Mouse (Mus musculus): ENCODE data around the gene Eps8l2. TPM values are rescaled to one million over a fixed set of nuclear protein-coding genes. Genes with fewer than 3 reads are reported as not detected.

Gene Eps8l2
- polyA plus RNA-seq, 1 experiment from 2014 or later, result 3.4 TPM

DNA sequence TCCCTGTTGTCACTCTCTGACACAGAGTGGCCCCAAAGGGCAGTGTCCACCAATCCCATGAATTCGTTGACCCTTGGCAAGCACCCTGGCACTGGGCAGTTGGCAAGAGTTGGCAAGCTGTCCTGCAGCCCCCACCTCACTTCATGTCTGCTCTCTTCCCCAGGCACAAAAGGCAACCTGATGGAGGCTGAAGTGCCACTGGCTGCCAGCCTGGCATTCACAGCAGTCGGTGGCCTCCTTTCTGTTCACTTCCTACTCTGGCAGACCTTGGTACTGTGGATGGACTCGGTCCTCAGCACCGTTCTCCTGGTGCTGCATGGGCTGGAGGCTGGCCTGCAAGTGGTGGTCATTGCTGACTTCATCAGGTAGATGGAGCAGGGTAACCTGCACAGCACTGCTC lies 3.0 kb upstream of the Eps8l2 start:
- DNase-seq (ENCODE audit: low spot score) (no peak), ATAC-seq (replicated peaks; ENCODE audit: insufficient number of reproducible peaks, low FRiP score, low TSS enrichment, low read depth) (no peak)
- Histone ChIP-seq H3K4me3 (ENCODE audit: low read depth, low read length) (no peak overlapping the region), H3K27me3 (ENCODE audit: control insufficient read depth, insufficient read depth, low read length) (no peaks in the 10 kb centered on the region), H3K27ac (replicated peaks; ENCODE audit: low read depth, low read length) (no peak overlapping the region), H3K9ac (replicated peaks; ENCODE audit: low read length) (no peak overlapping the region), H3K4me1 (ENCODE audit: control insufficient read depth, insufficient read depth, low read length) (no peaks in the 10 kb centered on the region; the same call in 1 of the 2 replicates), H3K36me3 (replicated peaks; ENCODE audit: control insufficient read depth, insufficient read depth, low read depth, low read length) (peaks cover 4% of the 10 kb centered on the region; the same call in 1 of the 2 replicates), H3K4me2 (ENCODE audit: low read depth, low read length) (no peak overlapping the region), H3K9me3 (replicated peaks; ENCODE audit: control insufficient read depth, low read length) (no peaks in the 10 kb centered on the region)
- 92% methylated on average over 4 of the region's 4 CpGs for WGBS

DNA sequence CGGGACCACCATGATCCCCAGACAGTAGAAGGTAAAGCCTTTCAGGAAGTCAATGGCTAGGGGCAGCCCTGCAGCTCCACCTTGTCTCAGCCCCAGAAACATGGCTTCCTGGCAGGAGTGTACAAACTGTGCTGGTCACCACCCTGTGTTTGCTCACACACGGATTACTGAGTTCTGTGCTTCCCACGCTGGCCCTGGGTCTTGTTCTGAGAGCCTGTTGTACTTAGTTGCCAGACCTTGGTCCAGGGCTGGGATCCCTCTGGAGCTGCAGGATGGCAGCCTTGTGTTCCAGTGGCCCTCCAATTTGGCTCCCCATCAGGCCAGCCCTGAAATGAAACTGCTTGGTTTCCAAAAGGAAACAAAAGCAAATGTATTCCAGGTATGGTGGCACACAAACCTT lies 2.4 kb upstream of the Eps8l2 start:
- Histone ChIP-seq H3K36me3 (replicated peaks; ENCODE audit: control insufficient read depth, insufficient read depth, low read depth, low read length) (peaks cover 4% of the 10 kb centered on the region; the same call in 1 of the 2 replicates), H3K9ac (replicated peaks; ENCODE audit: low read length) (no peak overlapping the region), H3K4me1 (ENCODE audit: control insufficient read depth, insufficient read depth, low read length) (no peaks in the 10 kb centered on the region; the same call in 1 of the 2 replicates), H3K27me3 (ENCODE audit: control insufficient read depth, insufficient read depth, low read length) (no peaks in the 10 kb centered on the region), H3K4me3 (ENCODE audit: low read depth, low read length) (no peak overlapping the region), H3K27ac (replicated peaks; ENCODE audit: low read depth, low read length) (no peak overlapping the region), H3K9me3 (replicated peaks; ENCODE audit: control insufficient read depth, low read length) (no peaks in the 10 kb centered on the region), H3K4me2 (ENCODE audit: low read depth, low read length) (no peak overlapping the region)
- 80% methylated on average over 3 of the region's 3 CpGs for WGBS
- no peak for DNase-seq (ENCODE audit: low spot score)
- no peak for ATAC-seq (replicated peaks; ENCODE audit: insufficient number of reproducible peaks, low FRiP score, low TSS enrichment, low read depth)

GRCm38 (mm10) chr7:141337716-141338416 lies 814 bp upstream of the Eps8l2 start:
- DNase-seq (ENCODE audit: low spot score) (no peak), ATAC-seq (replicated peaks; ENCODE audit: insufficient number of reproducible peaks, low FRiP score, low TSS enrichment, low read depth) (peak; percentile 16; the same call in 1 of the 2 replicates)
- H3K4me2 ChIP-seq (ENCODE audit: low read depth, low read length), result no peak overlapping the region
- H3K36me3 ChIP-seq (replicated peaks; ENCODE audit: control insufficient read depth, insufficient read depth, low read depth, low read length), result peaks cover 4% of the 10 kb centered on the region; the same call in 1 of the 2 replicates
- no peaks in the 10 kb centered on the region for H3K9me3 ChIP-seq (replicated peaks; ENCODE audit: control insufficient read depth, low read length)
- H3K4me1 ChIP-seq (ENCODE audit: control insufficient read depth, insufficient read depth, low read length), result no peaks in the 10 kb centered on the region; the same call in 1 of the 2 replicates
- H3K4me3 ChIP-seq (ENCODE audit: low read depth, low read length), result no peak overlapping the region
- H3K27me3 ChIP-seq (ENCODE audit: control insufficient read depth, insufficient read depth, low read length), result no peaks in the 10 kb centered on the region
- H3K27ac ChIP-seq (replicated peaks; ENCODE audit: low read depth, low read length), result no peak overlapping the region
- 76% methylated on average over 3 of the region's 3 CpGs for WGBS
- no peak overlapping the region for H3K9ac ChIP-seq (replicated peaks; ENCODE audit: low read length)

GRCm38 (mm10) chr7:141339215-141339920 lies 688 bp downstream of the Eps8l2 start:
- Histone ChIP-seq H3K4me1 (ENCODE audit: control insufficient read depth, insufficient read depth, low read length) (no peaks in the 10 kb centered on the region; the same call in 1 of the 2 replicates), H3K4me3 (ENCODE audit: low read depth, low read length) (0 out of 2 replicates have a peak overlapping the region, but pooled peaks have one; percentile 6), H3K27me3 (ENCODE audit: control insufficient read depth, insufficient read depth, low read length) (no peaks in the 10 kb centered on the region), H3K9me3 (replicated peaks; ENCODE audit: control insufficient read depth, low read length) (no peaks in the 10 kb centered on the region), H3K36me3 (replicated peaks; ENCODE audit: control insufficient read depth, insufficient read depth, low read depth, low read length) (no peaks in the 10 kb centered on the region), H3K4me2 (ENCODE audit: low read depth, low read length) (peak overlapping the region; percentile 36; the same call in 1 of the 2 replicates), H3K27ac (replicated peaks; ENCODE audit: low read depth, low read length) (no peak overlapping the region), H3K9ac (replicated peaks; ENCODE audit: low read length) (peak overlapping the region; percentile 37; the same call in 1 of the 2 replicates)
- WGBS, result 36% methylated on average over 20 of the region's 20 CpGs
- DNase-seq (ENCODE audit: low spot score) (no peak), ATAC-seq (replicated peaks; ENCODE audit: insufficient number of reproducible peaks, low FRiP score, low TSS enrichment, low read depth) (no peak)

DNA sequence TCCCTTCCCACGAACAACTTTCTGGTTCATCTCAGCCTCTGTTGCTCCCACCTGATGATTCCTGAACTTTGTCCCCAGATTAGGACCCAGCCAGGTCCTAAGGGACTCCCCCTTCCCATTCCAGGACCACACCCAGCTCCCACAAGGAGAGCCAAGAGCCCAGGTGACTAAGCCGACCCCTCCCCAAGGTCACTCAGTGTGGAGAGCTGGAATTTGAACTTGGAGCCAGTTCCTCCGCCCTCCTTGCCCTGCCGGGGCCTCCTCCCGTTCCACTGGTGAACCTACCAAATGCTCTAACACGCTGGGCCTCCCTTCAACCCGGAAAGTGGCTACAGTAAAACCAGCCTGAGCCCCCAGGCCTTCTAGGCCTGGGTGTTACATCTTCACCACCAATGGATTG lies 1.3 kb downstream of the Eps8l2 start:
- Histone ChIP-seq H3K27ac (replicated peaks; ENCODE audit: low read depth, low read length) (no peak overlapping the region), H3K4me3 (ENCODE audit: low read depth, low read length) (no peak overlapping the region), H3K9ac (replicated peaks; ENCODE audit: low read length) (no peak overlapping the region), H3K36me3 (replicated peaks; ENCODE audit: control insufficient read depth, insufficient read depth, low read depth, low read length) (no peaks in the 10 kb centered on the region), H3K4me1 (ENCODE audit: control insufficient read depth, insufficient read depth, low read length) (no peaks in the 10 kb centered on the region; the same call in 1 of the 2 replicates), H3K9me3 (replicated peaks; ENCODE audit: control insufficient read depth, low read length) (no peaks in the 10 kb centered on the region), H3K4me2 (ENCODE audit: low read depth, low read length) (no peak overlapping the region), H3K27me3 (ENCODE audit: control insufficient read depth, insufficient read depth, low read length) (no peaks in the 10 kb centered on the region)
- ATAC-seq (replicated peaks; ENCODE audit: insufficient number of reproducible peaks, low FRiP score, low TSS enrichment, low read depth), result no peak
- no peak for DNase-seq (ENCODE audit: low spot score)
- 85% methylated on average over 7 of the region's 7 CpGs for WGBS

- ATAC-seq (replicated peaks; ENCODE audit: insufficient number of reproducible peaks, low FRiP score, low TSS enrichment, low read depth) (no peak), DNase-seq (ENCODE audit: low spot score) (no peak)
- no peaks in the 10 kb centered on the region for H3K36me3 ChIP-seq (replicated peaks; ENCODE audit: control insufficient read depth, insufficient read depth, low read depth, low read length)
- no peaks in the 10 kb centered on the region for H3K9me3 ChIP-seq (replicated peaks; ENCODE audit: control insufficient read depth, low read length)
- H3K4me3 ChIP-seq (ENCODE audit: low read depth, low read length), result no peak overlapping the region
- no peak overlapping the region for H3K4me2 ChIP-seq (ENCODE audit: low read depth, low read length)
- no peaks in the 10 kb centered on the region for H3K27me3 ChIP-seq (ENCODE audit: control insufficient read depth, insufficient read depth, low read length)
- WGBS, result 73% methylated on average over 6 of the region's 6 CpGs
- no peaks in the 10 kb centered on the region; the same call in 1 of the 2 replicates for H3K4me1 ChIP-seq (ENCODE audit: control insufficient read depth, insufficient read depth, low read length)
- H3K9ac ChIP-seq (replicated peaks; ENCODE audit: low read length), result no peak overlapping the region
- H3K27ac ChIP-seq (replicated peaks; ENCODE audit: low read depth, low read length), result no peak overlapping the region
Measured at GRCm38 (mm10) chr7:141340476-141340875, 1.8 kb downstream of the Eps8l2 start.

DNA sequence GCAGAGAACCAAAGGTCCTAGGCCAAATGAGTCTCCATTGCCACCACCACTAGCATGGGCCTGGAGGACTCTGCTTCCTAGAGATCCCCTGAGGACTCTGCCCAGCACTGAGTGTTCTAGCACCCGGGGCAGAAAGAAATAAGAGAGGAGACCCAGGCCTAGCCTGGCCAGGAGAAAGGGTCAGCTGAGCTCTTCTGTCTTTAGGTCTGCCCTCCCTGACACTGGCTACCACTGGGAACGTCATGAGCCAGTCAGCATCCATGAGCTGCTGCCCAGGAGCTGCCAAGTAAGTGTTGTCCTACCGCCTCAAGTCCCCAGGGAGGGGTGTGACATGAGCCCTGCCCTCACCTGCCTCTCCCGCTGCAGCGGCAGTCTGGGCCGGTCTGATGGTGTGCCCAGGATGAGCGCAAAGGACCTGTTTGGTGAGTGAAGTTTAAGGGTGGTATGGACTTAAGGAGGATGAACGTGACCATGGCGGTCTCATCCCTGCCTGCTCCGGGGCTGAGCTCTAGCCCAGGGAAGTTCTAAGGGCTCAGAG lies 3.1 kb downstream of the Eps8l2 start:
- WGBS, result 82% methylated on average over 10 of the region's 10 CpGs

GRCm38 (mm10) chr7:141343230-141343629 lies 4.5 kb downstream of the Eps8l2 start:
- Histone ChIP-seq H3K27me3 (ENCODE audit: control insufficient read depth, insufficient read depth, low read length) (no peaks in the 10 kb centered on the region), H3K4me1 (ENCODE audit: control insufficient read depth, insufficient read depth, low read length) (no peaks in the 10 kb centered on the region; the same call in 1 of the 2 replicates), H3K4me3 (ENCODE audit: low read depth, low read length) (no peak overlapping the region), H3K9me3 (replicated peaks; ENCODE audit: control insufficient read depth, low read length) (no peaks in the 10 kb centered on the region), H3K36me3 (replicated peaks; ENCODE audit: control insufficient read depth, insufficient read depth, low read depth, low read length) (no peaks in the 10 kb centered on the region), H3K27ac (replicated peaks; ENCODE audit: low read depth, low read length) (no peak overlapping the region), H3K4me2 (ENCODE audit: low read depth, low read length) (no peak overlapping the region), H3K9ac (replicated peaks; ENCODE audit: low read length) (no peak overlapping the region)
- 52% methylated on average over 2 of the region's 2 CpGs for WGBS
- ATAC-seq (replicated peaks; ENCODE audit: insufficient number of reproducible peaks, low FRiP score, low TSS enrichment, low read depth) (no peak), DNase-seq (ENCODE audit: low spot score) (no peak)

More for the DNA sequence above, 3.1 kb downstream of the Eps8l2 start:
- Histone ChIP-seq H3K9me3 (replicated peaks; ENCODE audit: control insufficient read depth, low read length) (no peaks in the 10 kb centered on the region), H3K27ac (replicated peaks; ENCODE audit: low read depth, low read length) (no peak overlapping the region), H3K4me3 (ENCODE audit: low read depth, low read length) (no peak overlapping the region), H3K4me1 (ENCODE audit: control insufficient read depth, insufficient read depth, low read length) (no peaks in the 10 kb centered on the region; the same call in 1 of the 2 replicates), H3K27me3 (ENCODE audit: control insufficient read depth, insufficient read depth, low read length) (no peaks in the 10 kb centered on the region), H3K9ac (replicated peaks; ENCODE audit: low read length) (no peak overlapping the region), H3K4me2 (ENCODE audit: low read depth, low read length) (no peak overlapping the region), H3K36me3 (replicated peaks; ENCODE audit: control insufficient read depth, insufficient read depth, low read depth, low read length) (no peaks in the 10 kb centered on the region)
- ATAC-seq (replicated peaks; ENCODE audit: insufficient number of reproducible peaks, low FRiP score, low TSS enrichment, low read depth) (no peak), DNase-seq (ENCODE audit: low spot score) (no peak)
